ENCODE assay signal across 9 mouse cellular contexts in genomic region chr15:96654714-96655113, GRCm38 (mm10). TPM values are rescaled to one million over a fixed set of nuclear protein-coding genes. Genes with fewer than 3 reads are reported as not detected.
A peak's percentile ranks its signal among the peaks of the same experiment; 100 is the strongest.
DNase-seq lines count a peak whose midpoint lies in the region; ATAC-seq and TF ChIP-seq lines count a peak whose summit lies in the region.
"Had no signal": no experiment of that assay in that cellular context is flagged by ENCODE, and none has a peak within 500 bp of the region (broad histone marks: within the 10 kb centered on the region; RNA-seq: fewer than 3 reads in every experiment).

No protein-coding gene starts in this region.

- H3K27ac ChIP-seq in kidney, embryonic 15.5 days = 0 out of 2 replicates have a peak overlapping the region, but pooled peaks have one; percentile 38
- peak overlapping the region; percentile 92 for H3K27ac ChIP-seq in thymus, adult 2 months (ENCODE audit: control insufficient read depth, insufficient read depth, low read length)
- H3K27ac ChIP-seq in forebrain, embryonic 15.5 days (replicated peaks) = no peak overlapping the region

- H3K9me3 ChIP-seq in kidney, embryonic 15.5 days (replicated peaks) = no peaks in the 10 kb centered on the region
- no peaks in the 10 kb centered on the region for H3K9me3 ChIP-seq in forebrain, embryonic 15.5 days

- no peak overlapping the region for H3K4me3 ChIP-seq in kidney, embryonic 15.5 days (replicated peaks)
- H3K4me3 ChIP-seq in thymus, adult 2 months (ENCODE audit: control insufficient read depth, insufficient read depth, low read length) = no peak overlapping the region
- no peak overlapping the region for H3K4me3 ChIP-seq in forebrain, embryonic 15.5 days

- intact Hi-C loops in gastrocnemius, postnatal 14 days (cut with DNase I; ENCODE audit: low total_unique reads) = no loop called here

- DNase-seq in kidney, adult 11 months = no peak
- peak; percentile 65 for DNase-seq in lung, postnatal 36 days
- peak; percentile 64 for DNase-seq in thymus, adult 2 months
- DNase-seq in gastrocnemius, postnatal 25 days = no peak
- no peak for DNase-seq in gastrocnemius, postnatal 14 days
- DNase-seq: cerebellum, adult 8-10 months had no signal

- H3K27me3 ChIP-seq in kidney, embryonic 15.5 days = no peaks in the 10 kb centered on the region
- H3K27me3 ChIP-seq in thymus, adult 2 months (ENCODE audit: control insufficient read depth, insufficient read depth, low read length) = no peaks in the 10 kb centered on the region
- H3K27me3 ChIP-seq in forebrain, embryonic 15.5 days = no peaks in the 10 kb centered on the region

- no peak for TF ChIP-seq CTCF in thymus, adult 2 months (IDR thresholded peaks at IDR 0.05; ENCODE audit: borderline replicate concordance, control insufficient read depth, extremely low read depth, insufficient read depth, low read length, poor library complexity)

- TF ChIP-seq POLR2A in thymus, adult 2 months (IDR thresholded peaks at IDR 0.05; ENCODE audit: control insufficient read depth, extremely low read depth, insufficient read depth, low read length, poor library complexity) = no peak

- ATAC-seq in kidney, embryonic 15.5 days (replicated peaks; ENCODE audit: low FRiP score) = no peak
- peak; percentile 96 for ATAC-seq in common myeloid progenitor, adult 5-6 weeks (replicated peaks; ENCODE audit: low read depth, poor library complexity, severe bottlenecking)
- no peak for ATAC-seq in forebrain, embryonic 15.5 days (replicated peaks)

- H3K4me2 ChIP-seq in kidney, embryonic 15.5 days = no peak overlapping the region
- H3K4me2 ChIP-seq in forebrain, embryonic 15.5 days (replicated peaks) = no peak overlapping the region

- H3K4me1 ChIP-seq in kidney, embryonic 15.5 days = peaks cover 16% of the 10 kb centered on the region
- H3K4me1 ChIP-seq in thymus, adult 2 months (replicated peaks; ENCODE audit: control insufficient read depth, insufficient read depth, low read length) = peaks cover 32% of the 10 kb centered on the region
- H3K4me1 ChIP-seq in forebrain, embryonic 15.5 days = peaks cover 14% of the 10 kb centered on the region

- H3K9ac ChIP-seq in kidney, embryonic 15.5 days = no peak overlapping the region
- no peak overlapping the region for H3K9ac ChIP-seq in forebrain, embryonic 15.5 days (replicated peaks)

- H3K36me3 ChIP-seq in kidney, embryonic 15.5 days = no peaks in the 10 kb centered on the region
- no peaks in the 10 kb centered on the region for H3K36me3 ChIP-seq in thymus, adult 2 months (ENCODE audit: control insufficient read depth, insufficient read depth, low read length)
- no peaks in the 10 kb centered on the region for H3K36me3 ChIP-seq in forebrain, embryonic 15.5 days

- 39% methylated on average over 8 of the region's 8 CpGs for WGBS in kidney, embryonic 15.5 days
- 8% methylated on average over 8 of the region's 8 CpGs for WGBS in thymus, adult 2 months
- 82% methylated on average over 8 of the region's 8 CpGs for WGBS in forebrain, embryonic 15.5 days

RNA-seq across cellular contexts. Expression of gene Slc38a1, which starts 12.0 kb away (rescaled TPM):
- polyA plus RNA-seq in kidney, embryonic 15.5 days (2015; fragmentation: Nextera tagmentation; extraction: Ambion mirVana) = 69.9 and 74.8 TPM in 2 replicates
- 74.6 and 85.3 TPM in 2 replicates for total RNA-seq in common myeloid progenitor, adult 5-6 weeks (2017)
- 136 and 170 TPM in 2 replicates for polyA plus RNA-seq in thymus, adult 2 months (2012; rRNA removed)
- total RNA-seq in gastrocnemius, postnatal 25 days (2021) = 1 to 10 TPM; 1.4 to 2.2 TPM
- total RNA-seq in gastrocnemius, postnatal 14 days (2021) = 1 to 10 TPM; 3.1 to 4.1 TPM
- 145 and 147 TPM in 2 replicates for polyA plus RNA-seq in forebrain, embryonic 15.5 days (2015; fragmentation: Nextera tagmentation; extraction: Ambion mirVana)

RNA-seq across cellular contexts. Expression of gene Slc38a2, which starts 44.8 kb away (rescaled TPM):
- polyA plus RNA-seq in kidney, embryonic 15.5 days (2015; fragmentation: Nextera tagmentation; extraction: Ambion mirVana) = 134 and 138 TPM in 2 replicates
- total RNA-seq in common myeloid progenitor, adult 5-6 weeks (2017) = 85.6 and 103 TPM in 2 replicates
- 105 and 110 TPM in 2 replicates for polyA plus RNA-seq in thymus, adult 2 months (2012; rRNA removed)
- 100 to 1,000 TPM in 1 of 2 experiments, 10 to 100 TPM in 1; 73.8 to 112 TPM for total RNA-seq in gastrocnemius, postnatal 25 days (2021)
- total RNA-seq in gastrocnemius, postnatal 14 days (2021) = 100 to 1,000 TPM in 1 of 2 experiments, 10 to 100 TPM in 1; 73.6 to 103 TPM
- 156 and 157 TPM in 2 replicates for polyA plus RNA-seq in forebrain, embryonic 15.5 days (2015; fragmentation: Nextera tagmentation; extraction: Ambion mirVana)

Comparison
In these comparisons a context has a peak if more than half of its experiments do, and no peak if none do; other contexts are left out.
1. DNase-seq: peak in lung, postnatal 36 days (single experiment) and thymus, adult 2 months (single experiment); none in kidney, adult 11 months (single experiment), gastrocnemius, postnatal 25 days (single experiment) and gastrocnemius, postnatal 14 days (single experiment).
2. RNA of gene Slc38a1, which starts 12.0 kb away (total RNA-seq): 74.6 to 85.3 TPM in common myeloid progenitor, adult 5-6 weeks; 3.1 to 4.1 TPM in gastrocnemius, postnatal 14 days and 1.4 to 2.2 TPM in gastrocnemius, postnatal 25 days; every median in the first group is over 10 times any median in the second.